Mouse (Mus musculus) embryonic facial prominence, embryonic 14.5 days (tissue): ENCODE results near the gene Olfr972. TPM values are rescaled to one million over a fixed set of nuclear protein-coding genes. Genes with fewer than 3 reads are reported as not detected.
A peak's percentile ranks its signal among the peaks of the same experiment; 100 is the strongest.
"Not testable (repeated sequence)": the region's sequence is repeated elsewhere in the genome, so short reads cannot be mapped to it uniquely, and the experiment has no call there.

Experiments
- ATAC-seq: fragments of 200-750 bp; cut with Nextera tagmentation; 2 replicates; pipeline ENCODE4 v1.8.0; 2017; ENCODE audit warnings: low read depth, moderate number of reproducible peaks, moderate TSS enrichment
- DNase-seq: peaks from one replicate; pipeline ENCODE4 v3.0.0-alpha.2; 2015; ENCODE audit warnings: low spot score
- H3K27ac ChIP-seq: fragments of 300-500 bp; sonication (generic); replicated peaks from 2 replicates; pipeline ENCODE4 v1.5.1; 2014; ENCODE audit warnings: low read depth, mild to moderate bottlenecking, low read length, moderate library complexity
- H3K27me3 ChIP-seq: fragments of 300-500 bp; sonication (generic); replicated peaks from 2 replicates; pipeline ENCODE4 v1.6.1; 2014; ENCODE audit warnings: low read length; ENCODE audit not compliant: control insufficient read depth, insufficient read depth
- H3K36me3 ChIP-seq: fragments of 300-500 bp; sonication (generic); 2 replicates; pipeline ENCODE4 v1.6.1; 2014; ENCODE audit warnings: low read length, mixed read lengths; ENCODE audit not compliant: control insufficient read depth, insufficient read depth
- H3K4me1 ChIP-seq: fragments of 300-500 bp; sonication (generic); 2 replicates; pipeline ENCODE4 v1.6.1; 2014; ENCODE audit warnings: antibody characterized with exemption, low read length; ENCODE audit not compliant: control insufficient read depth, insufficient read depth
- H3K4me2 ChIP-seq: fragments of 300-500 bp; sonication (generic); 2 replicates; pipeline ENCODE4 v1.6.1; 2014; ENCODE audit warnings: low read depth, mild to moderate bottlenecking, low read length, moderate library complexity, mixed read lengths
- H3K4me3 ChIP-seq: fragments of 300-500 bp; sonication (generic); 2 replicates; pipeline ENCODE4 v1.5.1; 2014; ENCODE audit warnings: low read depth, mild to moderate bottlenecking, low read length
- H3K9ac ChIP-seq: fragments of 300-500 bp; sonication (generic); 2 replicates; pipeline ENCODE4 v1.6.1; 2014; ENCODE audit warnings: low read depth, mild to moderate bottlenecking, low read length, moderate library complexity, mixed read lengths
- H3K9me3 ChIP-seq: fragments of 300-500 bp; sonication (generic); 2 replicates; pipeline ENCODE4 v1.6.1; 2016; ENCODE audit warnings: low read length; ENCODE audit not compliant: control insufficient read depth
- WGBS: fragments of 180-500 bp; shearing (Covaris S2); extraction: QIAGEN DNeasy Blood & Tissue Kit; methylation state at CpG from one replicate; pipeline ENCODE4 v1.1.7; 2014; 5-methylcytosine and 5-hydroxymethylcytosine counted together
- polyA plus RNA-seq: library from polyadenylated mRNA; unstranded; fragments of >200 nt; fragmentation: Nextera tagmentation; extraction: Ambion mirVana; gene quantifications from 2 replicates; pipeline ENCODE4 v1.2.1, GENCODE M21; 2014

The Olfr972 gene
- polyA plus RNA-seq = 0.33 TPM in 1 of 2 replicates, not detected in the other

DNA sequence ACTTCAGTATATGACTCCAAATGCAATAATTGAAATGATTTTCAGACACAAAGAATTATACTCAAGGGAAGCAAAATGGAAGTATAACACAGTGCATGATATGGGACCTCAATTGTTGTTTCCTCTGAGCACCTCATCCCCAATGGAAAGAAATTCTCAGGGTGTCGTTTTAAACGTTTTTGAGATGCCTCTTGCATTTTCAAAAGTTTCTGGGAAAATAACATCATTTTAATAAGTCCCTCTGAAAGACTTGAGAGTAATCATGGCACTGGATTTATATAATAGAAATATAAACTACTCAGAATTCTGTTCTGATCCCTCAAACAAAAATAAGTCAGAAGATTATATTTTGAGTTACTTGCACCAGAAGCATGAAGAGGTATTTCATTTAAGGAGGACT, at the start of gene Olfr972:
Gene Olfr972, plus strand, starts transcription at position 301 of the 400 bp plus-strand sequence.
- no peak within 1 kb of the TSS for H3K9ac ChIP-seq
- H3K4me1 ChIP-seq = no peaks in the 10 kb centered on the region
- no peaks in the 10 kb centered on the region for H3K36me3 ChIP-seq
- no peaks in the 10 kb centered on the region for H3K9me3 ChIP-seq
- ATAC-seq = no peak
- no peak within 1 kb of the TSS for H3K4me2 ChIP-seq
- no peak for DNase-seq
- H3K4me3 ChIP-seq = no peak within 1 kb of the TSS
- WGBS = 71% methylated on average over 2 of the region's 2 CpGs
- no peak within 1 kb of the TSS for H3K27ac ChIP-seq
- H3K27me3 ChIP-seq = no peaks in the 10 kb centered on the region

- ATAC-seq, H3K36me3 ChIP-seq, DNase-seq, H3K4me2 ChIP-seq, H3K27me3 ChIP-seq, H3K9me3 ChIP-seq, H3K9ac ChIP-seq, H3K4me3 ChIP-seq, H3K4me1 ChIP-seq, H3K27ac ChIP-seq: not testable (repeated sequence)
- whole genome bisulfite sequencing = 61% methylated on average over 1 of the region's 2 CpGs
Measured at GRCm38 (mm10) chr9:39836576-39836975, 29.6 kb upstream of the Olfr972 start, which contains the start of gene Olfr971. Olfr971 (plus strand) TSS chr9:39836876.

- not testable (repeated sequence) for ATAC-seq, H3K36me3 ChIP-seq
- WGBS = 67% methylated on average over 1 of the region's 1 CpGs
Measured at GRCm38 (mm10) chr9:39871986-39872385, 5.8 kb downstream of the Olfr972 start.

DNA sequence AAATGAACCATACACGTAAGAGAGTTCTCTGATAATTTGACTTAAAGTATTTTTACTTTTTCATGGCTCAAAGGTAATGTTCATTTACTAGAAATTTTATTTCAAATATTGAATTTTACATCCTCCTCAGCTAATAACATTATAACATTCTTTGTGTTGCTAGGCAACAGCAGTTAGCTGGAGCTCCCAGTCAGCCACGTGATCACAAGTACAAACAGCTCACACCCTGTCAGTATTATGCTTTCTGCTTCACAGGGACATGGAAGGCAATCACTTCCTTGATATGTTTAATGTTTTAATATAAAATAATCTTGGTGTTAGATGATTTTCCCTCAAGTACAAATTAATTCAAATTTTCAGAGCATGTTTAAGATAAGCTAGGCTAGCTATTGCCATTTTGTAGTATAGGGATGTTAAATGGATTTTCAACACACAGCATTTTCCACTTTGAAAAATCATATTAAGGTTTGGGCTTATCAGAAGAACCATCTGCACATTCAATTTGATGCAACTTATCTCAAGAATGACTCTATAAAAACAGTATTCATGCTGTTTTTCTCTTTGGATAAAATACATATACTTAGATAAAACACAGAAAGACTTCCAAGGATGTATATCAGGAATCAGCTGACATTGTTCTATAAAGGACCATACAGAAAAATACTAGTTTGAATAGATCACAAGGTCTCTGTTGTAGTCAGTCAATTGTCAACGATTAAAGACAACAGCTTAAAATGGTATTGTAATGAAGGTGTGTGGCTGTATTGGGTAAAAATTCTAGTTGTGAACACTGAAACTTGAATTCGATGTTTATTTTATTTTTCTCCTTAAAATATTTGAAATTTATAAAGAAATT, 11.5 kb downstream of the Olfr972 start:
- not testable (repeated sequence) for H3K9me3 ChIP-seq, H3K4me1 ChIP-seq, DNase-seq, H3K27me3 ChIP-seq, H3K27ac ChIP-seq, H3K4me3 ChIP-seq, H3K36me3 ChIP-seq, H3K9ac ChIP-seq, ATAC-seq, H3K4me2 ChIP-seq
- WGBS = no CpG with 5 or more reads among the region's 4 CpGs

More at GRCm38 (mm10) chr9:39871986-39872385, 5.8 kb downstream of the Olfr972 start:
- not testable (repeated sequence) for H3K27ac ChIP-seq, H3K4me3 ChIP-seq, H3K4me2 ChIP-seq, H3K27me3 ChIP-seq, H3K9ac ChIP-seq, H3K4me1 ChIP-seq, H3K9me3 ChIP-seq, DNase-seq

GRCm38 (mm10) chr9:39905106-39905505, 38.9 kb downstream of the Olfr972 start:
- 63% methylated on average over 6 of the region's 6 CpGs for WGBS
- no peak overlapping the region for H3K4me2 ChIP-seq

DNA sequence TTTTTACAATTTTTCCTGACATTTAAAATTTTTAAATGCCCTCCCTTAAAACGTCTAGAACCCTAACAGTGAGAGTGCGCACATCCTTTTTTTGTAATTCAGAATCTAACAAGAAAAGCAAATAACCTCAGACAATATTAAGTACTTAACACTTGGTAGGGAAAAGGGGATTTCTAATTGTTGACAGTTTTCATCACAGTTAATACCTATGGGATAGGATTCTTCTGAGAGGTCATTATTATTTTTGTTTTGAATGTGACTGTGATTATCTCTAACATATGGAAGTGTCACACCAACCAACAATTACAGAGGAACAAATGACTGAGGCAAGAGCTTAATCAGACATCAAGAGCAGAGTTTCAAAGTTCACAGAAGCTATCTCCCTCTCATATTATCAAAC, 40.8 kb downstream of the Olfr972 start, which contains the start of gene Olfr229:
Gene Olfr229, plus strand, starts transcription at position 301 of the 400 bp plus-strand sequence.
- no peak within 1 kb of the TSS for H3K9ac ChIP-seq
- no peaks in the 10 kb centered on the region for H3K4me1 ChIP-seq
- no peaks in the 10 kb centered on the region for H3K9me3 ChIP-seq
- no peaks in the 10 kb centered on the region for H3K27me3 ChIP-seq
- no peak within 1 kb of the TSS for H3K4me2 ChIP-seq
- WGBS = 63% methylated on average over 2 of the region's 2 CpGs
- ATAC-seq (no peak), DNase-seq (no peak)
- H3K36me3 ChIP-seq = no peaks in the 10 kb centered on the region
- H3K27ac ChIP-seq = no peak within 1 kb of the TSS
- no peak within 1 kb of the TSS for H3K4me3 ChIP-seq

More at GRCm38 (mm10) chr9:39905106-39905505, 38.9 kb downstream of the Olfr972 start:
- no peak overlapping the region for H3K27ac ChIP-seq
- ATAC-seq = no peak
- no peaks in the 10 kb centered on the region for H3K36me3 ChIP-seq
- H3K9me3 ChIP-seq = no peaks in the 10 kb centered on the region
- no peak overlapping the region for H3K4me3 ChIP-seq
- peak; percentile 15 for DNase-seq
- no peak overlapping the region for H3K9ac ChIP-seq
- no peaks in the 10 kb centered on the region for H3K27me3 ChIP-seq
- H3K4me1 ChIP-seq = no peaks in the 10 kb centered on the region

GRCm38 (mm10) chr9:39909939-39910338, 43.7 kb downstream of the Olfr972 start:
- no peaks in the 10 kb centered on the region for H3K27me3 ChIP-seq
- no peaks in the 10 kb centered on the region for H3K36me3 ChIP-seq
- no peak overlapping the region for H3K4me2 ChIP-seq
- H3K27ac ChIP-seq = no peak overlapping the region
- no peak overlapping the region for H3K4me3 ChIP-seq
- DNase-seq (no peak), ATAC-seq (no peak)
- no peak overlapping the region for H3K9ac ChIP-seq
- no peaks in the 10 kb centered on the region for H3K9me3 ChIP-seq
- no peaks in the 10 kb centered on the region for H3K4me1 ChIP-seq
- 88% methylated on average over 3 of the region's 3 CpGs for WGBS
